Mouse (Mus musculus): ENCODE measurements around the gene Armcx3. TPM values are rescaled to one million over a fixed set of nuclear protein-coding genes. Genes with fewer than 3 reads are reported as not detected.
"Not testable (repeated sequence)": the region's sequence is repeated elsewhere in the genome, so short reads cannot be mapped to it uniquely, and the experiment has no call there.

Armcx3 gene
- polyA plus RNA-seq, 1 experiment from 2014 or later, result 70.5 TPM

DNA sequence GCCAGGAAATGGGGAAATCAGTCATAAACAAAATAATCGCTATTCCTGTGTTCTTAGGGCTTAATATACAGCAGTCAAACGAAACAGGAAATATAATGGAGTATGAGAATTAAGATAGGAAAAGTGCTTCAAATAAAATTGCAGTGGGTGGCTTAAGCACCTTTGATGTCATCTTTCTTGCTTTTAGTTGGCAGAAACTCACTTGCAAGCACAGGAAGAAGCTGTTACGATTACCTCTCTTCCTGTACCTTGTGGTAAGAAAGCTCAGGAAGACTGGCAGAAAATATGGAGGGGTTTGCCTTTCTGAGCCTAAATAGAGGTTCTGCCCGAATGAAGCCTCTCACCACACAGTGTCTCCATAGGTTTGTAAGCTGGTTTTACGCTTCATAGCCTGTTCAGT lies 14.5 kb upstream of the Armcx3 start:
- H3K4me3 ChIP-seq (ENCODE audit: low read depth, low read length), result no peak overlapping the region

DNA sequence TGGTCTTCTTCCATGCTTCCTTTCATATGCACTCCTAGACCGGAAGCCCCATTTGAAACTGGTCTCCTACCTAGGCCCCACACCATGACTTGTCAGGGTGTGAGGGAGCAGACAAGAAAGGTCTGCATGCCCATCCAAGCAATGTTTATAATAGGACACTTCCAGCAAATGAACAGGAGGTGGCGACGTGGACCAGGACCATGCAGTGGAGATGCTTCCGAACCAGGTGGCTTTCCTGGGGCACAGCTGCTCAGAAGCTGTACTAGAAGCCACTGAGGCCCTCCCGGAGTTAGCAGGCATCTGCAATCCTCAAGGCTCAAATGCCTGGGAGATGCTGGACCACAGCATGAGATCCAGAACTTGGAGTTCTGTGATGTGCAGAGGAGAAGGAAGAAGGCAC lies 9.9 kb upstream of the Armcx3 start:
- Histone ChIP-seq H3K27me3 (ENCODE audit: control insufficient read depth, insufficient read depth, low read length) (peaks cover 2% of the 10 kb centered on the region; the same call in 1 of the 2 replicates), H3K36me3 (replicated peaks; ENCODE audit: control insufficient read depth, insufficient read depth, low read depth, low read length) (no peaks in the 10 kb centered on the region), H3K27ac (replicated peaks; ENCODE audit: low read depth, low read length) (no peak overlapping the region), H3K9me3 (replicated peaks; ENCODE audit: control insufficient read depth, low read length) (no peaks in the 10 kb centered on the region), H3K4me1 (ENCODE audit: control insufficient read depth, insufficient read depth, low read length) (no peaks in the 10 kb centered on the region), H3K4me3 (ENCODE audit: low read depth, low read length) (no peak overlapping the region), H3K4me2 (ENCODE audit: low read depth, low read length) (no peak overlapping the region), H3K9ac (replicated peaks; ENCODE audit: low read length) (no peak overlapping the region)
- DNase-seq (ENCODE audit: low spot score) (peak; percentile 48), ATAC-seq (replicated peaks; ENCODE audit: insufficient number of reproducible peaks, low FRiP score, low TSS enrichment, low read depth) (no peak)
- 37% methylated on average over 5 of the region's 5 CpGs for WGBS

More for the DNA sequence above, 14.5 kb upstream of the Armcx3 start:
- ATAC-seq (replicated peaks; ENCODE audit: insufficient number of reproducible peaks, low FRiP score, low TSS enrichment, low read depth), result no peak
- 68% methylated on average over 5 of the region's 5 CpGs for WGBS
- Histone ChIP-seq H3K4me2 (ENCODE audit: low read depth, low read length) (no peak overlapping the region), H3K9me3 (replicated peaks; ENCODE audit: control insufficient read depth, low read length) (no peaks in the 10 kb centered on the region), H3K9ac (replicated peaks; ENCODE audit: low read length) (no peak overlapping the region), H3K27ac (replicated peaks; ENCODE audit: low read depth, low read length) (no peak overlapping the region), H3K4me1 (ENCODE audit: control insufficient read depth, insufficient read depth, low read length) (no peaks in the 10 kb centered on the region), H3K36me3 (replicated peaks; ENCODE audit: control insufficient read depth, insufficient read depth, low read depth, low read length) (no peaks in the 10 kb centered on the region), H3K27me3 (ENCODE audit: control insufficient read depth, insufficient read depth, low read length) (no peaks in the 10 kb centered on the region)
- no peak for DNase-seq (ENCODE audit: low spot score)

DNA sequence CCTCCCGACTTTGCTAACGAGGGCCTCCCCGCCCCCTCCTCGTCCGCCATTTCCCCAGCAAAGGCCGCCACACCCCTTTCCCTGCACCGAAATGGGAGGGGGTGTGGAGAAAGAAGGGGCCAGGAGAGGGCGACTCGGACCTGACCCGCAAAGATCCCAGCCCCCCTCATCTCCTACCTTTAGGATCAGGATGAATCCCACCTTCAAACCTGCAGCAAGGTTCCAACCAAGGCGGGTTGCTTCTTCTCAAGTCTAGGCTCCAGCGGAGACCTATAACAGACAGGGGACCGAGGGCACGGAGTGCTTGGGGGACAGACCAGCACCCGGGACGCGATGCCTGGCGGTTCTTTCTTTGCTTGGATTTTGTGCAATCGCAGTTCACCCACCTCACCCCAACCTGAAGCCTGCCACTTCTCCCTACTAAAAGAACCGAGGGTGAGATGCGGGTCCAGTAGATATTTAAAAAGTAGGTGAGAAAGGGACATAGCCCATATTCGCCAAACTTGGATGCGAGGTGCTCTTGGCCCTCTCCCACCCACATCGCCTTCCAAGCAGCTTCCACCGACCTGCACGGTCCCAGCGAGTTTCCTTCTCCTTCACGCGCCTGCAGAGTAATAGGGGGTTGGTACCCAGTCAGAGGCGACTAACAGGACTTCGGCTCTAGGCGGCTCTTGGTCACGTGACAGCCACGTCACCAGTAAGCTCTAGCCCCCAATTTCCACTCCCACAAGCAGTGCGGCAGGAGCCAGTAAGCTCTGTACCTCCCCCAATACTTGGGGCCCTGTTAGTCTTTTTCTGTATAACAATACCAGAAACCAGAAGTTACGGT lies 5.4 kb upstream of the Armcx3 start, which contains the start of gene Armcx6:
Armcx6 (minus strand) TSS at position 654 of the 829 bp plus-strand sequence.
- Histone ChIP-seq H3K4me1 (ENCODE audit: control insufficient read depth, insufficient read depth, low read length) (no peaks in the 10 kb centered on the region), H3K4me2 (ENCODE audit: low read depth, low read length) (peak within 1 kb of the TSS; percentile 52), H3K4me3 (ENCODE audit: low read depth, low read length) (peak within 1 kb of the TSS; percentile 44), H3K27ac (replicated peaks; ENCODE audit: low read depth, low read length) (0 out of 2 replicates have a peak within 1 kb of the TSS, but pooled peaks have one; percentile 35), H3K9me3 (replicated peaks; ENCODE audit: control insufficient read depth, low read length) (no peaks in the 10 kb centered on the region), H3K36me3 (replicated peaks; ENCODE audit: control insufficient read depth, insufficient read depth, low read depth, low read length) (no peaks in the 10 kb centered on the region), H3K9ac (replicated peaks; ENCODE audit: low read length) (peak within 1 kb of the TSS; percentile 62), H3K27me3 (ENCODE audit: control insufficient read depth, insufficient read depth, low read length) (peaks cover 2% of the 10 kb centered on the region; the same call in 1 of the 2 replicates)
- peak; percentile 83 for DNase-seq (ENCODE audit: low spot score)
- 23% methylated on average over 36 of the region's 36 CpGs for WGBS
- ATAC-seq (replicated peaks; ENCODE audit: insufficient number of reproducible peaks, low FRiP score, low TSS enrichment, low read depth), result peak; percentile 92

- H3K9me3 ChIP-seq (replicated peaks; ENCODE audit: control insufficient read depth, low read length), result no peaks in the 10 kb centered on the region
- no peaks in the 10 kb centered on the region for H3K36me3 ChIP-seq (replicated peaks; ENCODE audit: control insufficient read depth, insufficient read depth, low read depth, low read length)
- H3K9ac ChIP-seq (replicated peaks; ENCODE audit: low read length), result no peak overlapping the region
- ATAC-seq (replicated peaks; ENCODE audit: insufficient number of reproducible peaks, low FRiP score, low TSS enrichment, low read depth) (no peak), DNase-seq (ENCODE audit: low spot score) (no peak)
- H3K27me3 ChIP-seq (ENCODE audit: control insufficient read depth, insufficient read depth, low read length), result peaks cover 2% of the 10 kb centered on the region; the same call in 1 of the 2 replicates
- H3K4me3 ChIP-seq (ENCODE audit: low read depth, low read length), result no peak overlapping the region
- no peak overlapping the region for H3K27ac ChIP-seq (replicated peaks; ENCODE audit: low read depth, low read length)
- no peaks in the 10 kb centered on the region for H3K4me1 ChIP-seq (ENCODE audit: control insufficient read depth, insufficient read depth, low read length)
- H3K4me2 ChIP-seq (ENCODE audit: low read depth, low read length), result no peak overlapping the region
- 49% methylated on average over 2 of the region's 2 CpGs for WGBS
These were observed 4.5 kb upstream of the Armcx3 start for GRCm38 (mm10) chrX:134751910-134752309.

DNA sequence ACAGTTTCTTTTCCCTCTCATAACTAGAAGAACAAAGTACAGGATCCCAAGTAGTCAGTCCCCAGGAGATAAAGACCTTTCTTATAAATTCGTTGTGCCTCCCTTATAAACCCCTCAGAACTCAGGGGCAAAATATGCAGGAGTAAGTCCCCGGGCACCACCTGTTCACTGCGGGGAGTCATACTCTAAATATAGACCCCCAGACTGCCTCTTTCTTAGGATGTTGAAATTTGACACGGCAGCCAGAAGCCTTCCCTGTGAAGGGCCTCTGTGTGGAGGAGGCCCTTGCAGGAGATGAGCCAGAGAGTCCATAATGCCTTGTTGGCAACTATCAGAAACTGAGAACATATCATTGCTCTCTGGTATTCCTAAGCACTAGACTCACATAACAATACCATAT lies 3.8 kb upstream of the Armcx3 start:
- Histone ChIP-seq H3K4me2 (ENCODE audit: low read depth, low read length) (no peak overlapping the region), H3K27me3 (ENCODE audit: control insufficient read depth, insufficient read depth, low read length) (peaks cover 2% of the 10 kb centered on the region; the same call in 1 of the 2 replicates), H3K4me1 (ENCODE audit: control insufficient read depth, insufficient read depth, low read length) (no peaks in the 10 kb centered on the region), H3K27ac (replicated peaks; ENCODE audit: low read depth, low read length) (no peak overlapping the region), H3K36me3 (replicated peaks; ENCODE audit: control insufficient read depth, insufficient read depth, low read depth, low read length) (no peaks in the 10 kb centered on the region), H3K4me3 (ENCODE audit: low read depth, low read length) (no peak overlapping the region), H3K9me3 (replicated peaks; ENCODE audit: control insufficient read depth, low read length) (no peaks in the 10 kb centered on the region), H3K9ac (replicated peaks; ENCODE audit: low read length) (no peak overlapping the region)
- peak; percentile 10 for DNase-seq (ENCODE audit: low spot score)
- no peak for ATAC-seq (replicated peaks; ENCODE audit: insufficient number of reproducible peaks, low FRiP score, low TSS enrichment, low read depth)
- WGBS, result 17% methylated on average over 4 of the region's 4 CpGs

- H3K9ac ChIP-seq (replicated peaks; ENCODE audit: low read length), result peak overlapping the region; percentile 65
- H3K9me3 ChIP-seq (replicated peaks; ENCODE audit: control insufficient read depth, low read length), result no peaks in the 10 kb centered on the region
- H3K27me3 ChIP-seq (ENCODE audit: control insufficient read depth, insufficient read depth, low read length), result no peaks in the 10 kb centered on the region
- peak overlapping the region; percentile 55 for H3K4me3 ChIP-seq (ENCODE audit: low read depth, low read length)
- ATAC-seq (replicated peaks; ENCODE audit: insufficient number of reproducible peaks, low FRiP score, low TSS enrichment, low read depth) (0 out of 2 replicates have a peak, but pooled peaks have one; percentile 60), DNase-seq (ENCODE audit: low spot score) (no peak)
- no peaks in the 10 kb centered on the region for H3K4me1 ChIP-seq (ENCODE audit: control insufficient read depth, insufficient read depth, low read length)
- no peak overlapping the region for H3K27ac ChIP-seq (replicated peaks; ENCODE audit: low read depth, low read length)
- H3K36me3 ChIP-seq (replicated peaks; ENCODE audit: control insufficient read depth, insufficient read depth, low read depth, low read length), result no peaks in the 10 kb centered on the region
- H3K4me2 ChIP-seq (ENCODE audit: low read depth, low read length), result peak overlapping the region; percentile 40
- WGBS, result 21% methylated on average over 12 of the region's 13 CpGs
These were observed 1.0 kb downstream of the Armcx3 start for GRCm38 (mm10) chrX:134757293-134757995.

GRCm38 (mm10) chrX:134763428-134764198 lies 7.2 kb downstream of the Armcx3 start:
- not testable (repeated sequence) for ATAC-seq (replicated peaks; ENCODE audit: insufficient number of reproducible peaks, low FRiP score, low TSS enrichment, low read depth); H3K9ac ChIP-seq (replicated peaks; ENCODE audit: low read length); H3K4me3 ChIP-seq (ENCODE audit: low read depth, low read length); H3K9me3 ChIP-seq (replicated peaks; ENCODE audit: control insufficient read depth, low read length); H3K27ac ChIP-seq (replicated peaks; ENCODE audit: low read depth, low read length); H3K4me2 ChIP-seq (ENCODE audit: low read depth, low read length); H3K36me3 ChIP-seq (replicated peaks; ENCODE audit: control insufficient read depth, insufficient read depth, low read depth, low read length); H3K4me1 ChIP-seq (ENCODE audit: control insufficient read depth, insufficient read depth, low read length); H3K27me3 ChIP-seq (ENCODE audit: control insufficient read depth, insufficient read depth, low read length); DNase-seq (ENCODE audit: low spot score)
- WGBS, result 42% methylated on average over 3 of the region's 4 CpGs

All from embryonic facial prominence, embryonic 11.5 days (tissue).